Mouse (Mus musculus): ENCODE measurements at regions not wholly inside any gene's neighbourhood (a gene's known extent, or its start where the extent isn't known, plus 50 kb on each side); places are given as distances from the start of the nearest gene placed in this dataset.

DNA sequence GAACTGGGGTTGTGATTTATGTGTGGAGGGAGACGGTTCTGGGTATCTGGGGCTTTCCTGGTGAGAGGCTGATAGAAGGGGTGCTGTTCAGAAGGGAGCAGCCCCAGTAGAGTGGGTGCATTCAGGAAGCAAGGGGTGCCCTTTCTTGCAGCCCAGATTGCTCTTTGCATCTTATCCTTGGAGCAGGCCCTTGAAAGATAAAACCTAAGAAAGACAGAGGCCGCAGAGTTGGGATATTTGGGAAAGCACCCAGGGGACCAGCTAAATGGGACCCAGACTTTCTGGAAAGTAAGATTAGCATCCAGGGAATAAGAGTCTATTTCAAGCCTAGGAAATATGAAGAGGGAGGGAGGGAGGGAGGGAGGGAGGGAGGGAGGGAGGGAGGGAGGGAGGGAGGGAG is 512.2 kb upstream of the Mki67 start:
- in situ Hi-C loops (cut with MboI, MseI), result no loop called here

- in situ Hi-C loops (cut with MboI, MseI), result no loop called here
These were observed 513.4 kb upstream of the Mki67 start for GRCm38 (mm10) chr7:136229592-136229991.

DNA sequence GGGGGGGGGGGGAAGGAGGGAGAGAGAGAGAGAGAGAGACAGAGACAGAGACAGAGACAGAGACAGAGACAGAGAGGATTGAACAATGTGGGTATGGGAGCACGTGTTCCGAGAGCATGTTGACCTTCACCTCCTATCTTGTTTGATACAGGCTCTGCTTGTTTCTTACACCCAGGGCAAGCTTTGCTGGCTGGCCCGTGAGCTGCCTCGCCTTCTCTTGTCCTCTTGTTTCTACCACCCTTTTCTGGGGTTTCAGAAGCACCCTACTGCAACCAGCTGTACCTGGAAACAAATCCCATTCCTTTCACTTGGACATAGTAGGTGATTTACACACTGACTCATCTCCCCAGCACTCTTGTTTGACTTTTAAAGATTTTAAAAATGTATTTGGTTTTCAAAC is 516.0 kb upstream of the Mki67 start:
- in situ Hi-C loops (cut with MboI, MseI), result no loop called here

GRCm38 (mm10) chr7:136235563-136235962 is 519.4 kb upstream of the Mki67 start:
- in situ Hi-C loops (cut with MboI, MseI), result no loop called here

DNA sequence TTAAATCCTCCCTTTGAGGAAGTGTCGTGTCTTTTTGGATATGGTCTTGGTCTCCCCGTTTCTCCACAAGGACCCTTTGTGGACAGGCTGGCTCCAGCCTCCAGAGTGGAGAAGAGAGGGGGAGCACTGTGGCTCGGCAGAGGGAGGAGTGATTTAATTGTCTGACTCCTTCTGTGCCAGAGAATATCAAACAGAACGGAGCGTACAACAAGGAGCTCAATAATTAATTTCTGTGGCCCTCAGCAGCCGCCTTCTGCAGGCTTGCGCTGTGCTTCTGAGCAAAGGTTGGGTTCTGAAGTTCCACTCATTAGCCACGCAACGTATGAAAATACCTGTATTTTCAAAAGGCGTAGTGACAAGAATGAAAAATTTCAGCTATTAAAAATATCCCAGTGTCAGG is 520.2 kb upstream of the Mki67 start:
- in situ Hi-C loops (cut with MboI, MseI), result no loop called here

- in situ Hi-C loops (cut with MboI, MseI), result no loop called here
These were observed 549.5 kb upstream of the Mki67 start for GRCm38 (mm10) chr7:136265691-136266090.

- in situ Hi-C loops (cut with MboI, MseI), result no loop called here
These were observed 551.7 kb upstream of the Mki67 start for GRCm38 (mm10) chr7:136267716-136268489.

DNA sequence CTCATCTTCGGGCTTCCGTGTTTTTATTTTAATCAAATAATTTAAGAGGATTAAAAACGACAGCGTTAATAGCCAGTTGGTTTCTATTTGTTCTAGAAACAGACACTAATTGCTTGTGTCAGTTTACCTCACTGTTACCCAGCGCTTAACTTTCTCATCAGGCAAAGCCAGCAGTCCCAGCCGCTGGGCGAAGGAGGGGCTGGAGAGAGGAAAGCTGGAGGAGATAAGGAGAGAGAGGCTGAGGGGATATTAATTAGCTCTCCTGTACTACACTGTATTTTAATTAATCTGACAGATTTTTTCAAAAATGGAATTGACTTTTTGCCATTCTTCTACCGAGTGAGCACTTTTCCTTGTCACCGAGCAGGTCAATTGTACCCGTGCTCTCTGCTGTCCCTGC is 559.5 kb upstream of the Mki67 start:
- in situ Hi-C loops (cut with MboI, MseI), result no loop called here

GRCm38 (mm10) chr7:136283770-136284169 is 567.6 kb upstream of the Mki67 start:
- in situ Hi-C loops (cut with MboI, MseI), result no loop called here

DNA sequence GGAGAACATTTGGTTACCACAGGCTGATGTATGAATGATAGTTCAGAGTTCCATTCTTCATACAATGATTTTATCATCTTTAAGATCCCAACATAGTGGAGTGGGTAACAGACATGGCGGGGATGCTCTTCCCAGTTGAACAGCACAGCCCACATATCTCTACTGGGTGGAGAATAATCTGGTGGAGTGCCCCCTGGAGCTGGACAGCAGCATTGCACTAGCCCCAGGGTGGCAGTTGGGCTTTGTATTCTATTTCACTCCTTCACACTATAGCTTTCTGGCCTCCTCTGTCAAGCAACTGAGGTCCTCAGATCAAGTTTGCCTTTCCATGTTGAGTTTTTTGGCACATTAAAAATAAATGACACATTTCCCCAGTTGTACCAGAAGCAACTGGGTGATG is 569.4 kb upstream of the Mki67 start:
- in situ Hi-C loops (cut with MboI, MseI), result no loop called here

DNA sequence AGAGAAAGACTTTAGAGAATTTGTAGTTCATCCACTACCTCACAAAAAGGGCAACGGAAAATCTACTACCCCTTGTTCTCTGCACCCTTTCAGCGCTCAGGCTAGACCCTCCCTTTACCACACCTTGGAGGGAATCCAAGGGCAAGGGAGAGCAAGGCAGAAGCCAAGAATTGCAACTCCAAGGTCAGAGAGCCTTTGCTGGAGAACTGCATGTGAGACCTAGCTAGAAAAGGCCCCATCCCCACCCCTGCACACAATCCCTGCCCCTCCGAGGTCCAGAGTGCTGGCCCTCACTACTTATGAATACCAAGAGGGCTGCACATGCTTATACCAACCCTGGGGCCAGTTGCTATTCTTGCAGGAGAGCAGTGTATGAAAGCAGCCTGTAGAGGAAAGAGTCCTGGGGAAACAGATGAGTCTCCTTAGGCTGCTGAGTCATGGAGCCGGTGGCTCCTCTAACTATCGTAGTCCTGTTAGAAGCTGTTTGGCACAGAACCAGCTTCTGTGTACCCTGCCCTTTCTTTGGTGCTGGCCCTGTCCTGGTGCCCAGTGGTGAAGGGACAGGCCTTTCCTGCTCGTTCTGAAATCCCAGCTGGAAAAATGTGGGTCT is 577.5 kb upstream of the Mki67 start:
- in situ Hi-C loops (cut with MboI, MseI), result no loop called here

GRCm38 (mm10) chr7:136294445-136294844 is 578.3 kb upstream of the Mki67 start:
- in situ Hi-C loops (cut with MboI, MseI), result no loop called here

DNA sequence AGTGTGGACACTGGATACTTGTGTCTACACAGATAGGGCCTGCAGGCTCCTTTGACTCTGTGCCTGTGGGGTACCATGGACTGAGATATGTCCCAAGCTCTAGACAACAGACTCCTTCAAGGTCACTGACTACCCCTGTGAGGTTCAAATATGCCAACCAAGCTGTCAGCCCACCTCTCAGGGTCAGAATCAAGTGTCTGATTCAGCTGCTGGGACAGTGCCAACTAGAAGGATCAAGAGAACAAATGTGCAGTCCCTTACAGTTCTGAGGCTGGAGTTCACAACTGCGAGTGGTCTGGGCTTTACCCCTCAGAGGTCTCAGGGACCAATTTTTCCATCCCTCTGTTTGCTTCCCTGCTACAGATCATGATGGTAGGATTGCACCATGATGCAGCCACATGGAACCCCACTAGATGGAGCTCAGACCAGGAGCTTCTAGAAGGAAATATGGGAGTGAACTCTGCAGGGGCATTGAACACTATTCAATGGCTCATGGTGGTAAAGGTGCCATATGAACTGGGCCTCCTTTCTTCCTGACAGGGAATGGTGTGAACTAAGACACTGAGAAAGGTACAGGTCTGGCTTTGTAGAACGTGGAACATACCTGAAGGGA is 581.8 kb upstream of the Mki67 start:
- in situ Hi-C loops (cut with MboI, MseI), result no loop called here

DNA sequence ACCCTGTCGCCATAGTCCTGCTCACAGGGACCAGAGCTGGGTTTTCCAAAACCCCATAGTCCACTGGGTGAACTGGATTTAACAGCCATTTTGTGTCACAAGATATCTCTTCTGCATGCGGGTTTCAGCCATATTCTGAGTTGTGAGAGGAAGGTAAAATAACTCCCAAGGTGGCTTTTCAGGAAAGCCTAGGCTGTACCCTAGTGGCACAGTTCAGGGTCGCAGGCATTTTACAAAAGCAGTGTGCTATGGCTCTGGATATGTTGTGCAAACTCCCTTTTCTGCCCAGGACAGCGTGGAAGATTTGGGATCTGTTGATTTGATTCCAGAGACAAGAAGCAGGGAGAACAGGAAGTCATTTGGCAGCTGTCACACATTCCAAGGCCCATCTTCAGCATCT is 588.3 kb upstream of the Mgmt start:
- in situ Hi-C loops (cut with MboI, MseI), result no loop called here

GRCm38 (mm10) chr7:136308765-136309164 is 585.6 kb upstream of the Mgmt start:
- in situ Hi-C loops (cut with MboI, MseI), result no loop called here

GRCm38 (mm10) chr7:136327281-136327680 is 567.1 kb upstream of the Mgmt start:
- in situ Hi-C loops (cut with MboI, MseI), result no loop called here

GRCm38 (mm10) chr7:136330431-136330830 is 564.0 kb upstream of the Mgmt start:
- in situ Hi-C loops (cut with MboI, MseI), result no loop called here

- in situ Hi-C loops (cut with MboI, MseI), result no loop called here
These were observed 561.6 kb upstream of the Mgmt start for GRCm38 (mm10) chr7:136332805-136333204.

DNA sequence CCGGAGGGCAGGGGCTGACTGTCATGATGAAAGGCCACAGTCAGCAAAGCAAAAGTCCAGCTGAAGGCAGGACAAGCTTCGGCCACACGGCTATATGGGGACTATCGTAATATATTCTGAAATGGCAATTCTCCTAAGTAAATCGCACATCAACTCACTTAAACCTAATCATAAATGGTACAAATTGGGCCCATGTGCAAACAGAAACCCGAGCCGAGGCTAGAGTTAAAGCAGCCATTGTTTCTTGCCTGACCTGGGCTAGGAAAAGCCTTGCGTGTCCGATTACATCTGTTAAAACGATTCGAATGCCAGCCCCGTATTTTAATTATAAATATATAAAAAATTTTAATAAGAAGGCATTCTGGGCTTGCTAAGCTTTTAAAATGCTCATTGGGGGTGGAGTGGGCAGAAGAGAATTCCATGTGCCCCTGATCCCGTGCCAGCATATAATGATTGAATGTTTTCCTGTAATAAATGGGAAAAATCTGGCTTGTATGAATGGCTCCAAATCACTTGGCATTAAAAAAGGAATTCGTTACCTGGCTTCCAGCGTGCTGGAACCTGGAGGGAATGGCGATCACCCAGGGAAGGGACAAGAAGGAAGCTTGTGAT is 552.7 kb upstream of the Mgmt start:
- in situ Hi-C loops (cut with MboI, MseI), result loop anchor here (10.0 kb wide), 1 partner anchor 583 kb away; no protein-coding TSS in a partner anchor

DNA sequence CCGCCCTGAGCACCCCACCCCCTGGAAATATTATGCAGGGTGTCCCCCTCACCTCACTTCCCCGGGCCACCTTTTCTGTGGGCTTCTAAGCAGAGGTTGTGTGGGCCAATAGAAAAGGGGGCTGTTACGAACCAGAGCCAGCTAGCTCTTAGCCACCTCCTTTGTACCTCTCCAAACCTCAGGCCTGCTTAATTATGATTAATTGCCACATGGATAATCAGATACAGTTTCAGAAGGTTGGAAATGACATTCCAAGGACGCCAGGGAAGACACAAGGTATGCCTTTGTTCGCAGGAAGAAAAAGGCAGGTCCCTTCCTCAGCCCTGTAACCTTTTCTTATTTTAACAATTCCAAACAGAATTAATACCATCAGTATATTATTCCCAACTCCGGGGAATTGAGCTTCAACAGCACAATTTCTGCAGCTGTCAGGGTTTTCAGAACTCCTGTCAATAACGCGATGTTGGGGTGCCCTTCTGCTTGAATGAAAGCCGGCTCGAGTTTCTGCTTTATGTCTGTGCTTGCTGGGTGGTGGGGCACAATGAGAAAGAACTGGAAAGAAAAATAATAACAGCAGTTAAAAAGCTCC is 552.1 kb upstream of the Mgmt start:
- in situ Hi-C loops (cut with MboI, MseI), result loop anchor here (10.0 kb wide), 1 partner anchor 582 kb away; no protein-coding TSS in a partner anchor

- in situ Hi-C loops (cut with MboI, MseI), result loop anchor here (10.0 kb wide), 1 partner anchor 582 kb away; no protein-coding TSS in a partner anchor
These were observed 551.6 kb upstream of the Mgmt start for GRCm38 (mm10) chr7:136342822-136343221.

- in situ Hi-C loops (cut with MboI, MseI), result loop anchor here (10.0 kb wide), 1 partner anchor 581 kb away; no protein-coding TSS in a partner anchor
These were observed 550.9 kb upstream of the Mgmt start for GRCm38 (mm10) chr7:136343494-136343893.
